Comparison of ENCODE assay signal across 12 mouse cellular contexts in the genomic region with DNA sequence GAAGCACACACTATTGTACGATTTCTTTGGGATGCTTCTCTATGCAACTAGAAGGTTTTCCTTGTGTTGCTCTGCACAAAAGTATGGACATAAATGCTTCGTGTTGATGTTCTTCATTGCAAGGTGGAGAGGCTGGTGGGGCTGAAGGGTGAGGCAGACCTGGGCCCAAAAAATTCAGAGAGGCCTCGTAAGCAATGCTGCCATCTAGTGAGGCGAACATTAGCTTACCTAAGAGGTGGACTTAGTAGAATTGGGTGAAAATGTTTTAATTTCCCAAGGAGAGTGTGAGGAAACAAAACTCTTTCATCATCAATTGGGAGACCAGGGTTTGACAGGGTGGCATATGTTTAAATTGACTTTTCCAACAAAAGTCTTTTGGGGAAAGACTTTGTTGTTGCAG.
A peak's percentile ranks its signal among the peaks of the same experiment; 100 is the strongest.
DNase-seq lines count a peak whose midpoint lies in the region; ATAC-seq and TF ChIP-seq lines count a peak whose summit lies in the region.
"Had no signal": no experiment of that assay in that cellular context is flagged by ENCODE, and none has a peak within 500 bp of the region (broad histone marks: within the 10 kb centered on the region; RNA-seq: fewer than 3 reads in every experiment).

No protein-coding gene starts in this region.

- no peak for DNase-seq in forebrain, postnatal 0 days
- no peak for DNase-seq in left cerebral cortex, adult 2 months (ENCODE audit: extremely low spot score in 1 of 2, low spot score in 2 of 2)
- DNase-seq in left cerebral cortex, adult 18-20 months (ENCODE audit: low spot score in 2 of 2) = no peak
- peak; percentile 24 for DNase-seq in ES-CJ7 (ENCODE audit: low read depth, low spot score)
- DNase-seq in embryo, embryonic 10.5 days (ENCODE audit: low spot score) = peak; percentile 50
- DNase-seq in thymus, postnatal 4 days = no peak
- DNase-seq in forebrain, embryonic 10.5 days (ENCODE audit: extremely low spot score, low spot score) = no peak
- DNase-seq: adrenal gland, adult 8-10 months; kidney, postnatal 4 days; lung, postnatal 4 days had no signal

- no peaks in the 10 kb centered on the region for H3K36me3 ChIP-seq in forebrain, postnatal 0 days (ENCODE audit: insufficient read depth)
- H3K36me3 ChIP-seq in forebrain, embryonic 12.5 days (replicated peaks) = no peaks in the 10 kb centered on the region
- H3K36me3 ChIP-seq in forebrain, embryonic 10.5 days (replicated peaks) = no peaks in the 10 kb centered on the region

- no peak overlapping the region for H3K9ac ChIP-seq in forebrain, postnatal 0 days
- H3K9ac ChIP-seq in forebrain, embryonic 12.5 days = no peak overlapping the region
- H3K9ac ChIP-seq: forebrain, embryonic 13.5 days had no signal

- peak; percentile 63 for TF ChIP-seq CTCF in forebrain, postnatal 0 days (IDR thresholded peaks at IDR 0.05; ENCODE audit: low read depth)
- peak; percentile 45 for TF ChIP-seq CTCF in left cerebral cortex, adult 2 months (IDR thresholded peaks at IDR 0.05)

- no peaks in the 10 kb centered on the region for H3K4me1 ChIP-seq in forebrain, postnatal 0 days (ENCODE audit: insufficient read depth)
- H3K4me1 ChIP-seq in forebrain, embryonic 12.5 days = peaks cover 12% of the 10 kb centered on the region
- H3K4me1 ChIP-seq in forebrain, embryonic 10.5 days = peaks cover 24% of the 10 kb centered on the region
- H3K4me1 ChIP-seq: forebrain, embryonic 13.5 days had no signal

- no peaks in the 10 kb centered on the region for H3K27me3 ChIP-seq in forebrain, postnatal 0 days (ENCODE audit: insufficient read depth, low read length)
- H3K27me3 ChIP-seq in forebrain, embryonic 12.5 days = no peaks in the 10 kb centered on the region
- no peaks in the 10 kb centered on the region for H3K27me3 ChIP-seq in forebrain, embryonic 10.5 days (ENCODE audit: poor library complexity, severe bottlenecking)
- H3K27me3 ChIP-seq: forebrain, embryonic 13.5 days had no signal

- H3K9me3 ChIP-seq in forebrain, postnatal 0 days (ENCODE audit: low read length) = no peaks in the 10 kb centered on the region
- H3K9me3 ChIP-seq in forebrain, embryonic 12.5 days = no peaks in the 10 kb centered on the region
- no peaks in the 10 kb centered on the region for H3K9me3 ChIP-seq in forebrain, embryonic 10.5 days
- H3K9me3 ChIP-seq: forebrain, embryonic 13.5 days had no signal

- no peak overlapping the region for H3K27ac ChIP-seq in forebrain, postnatal 0 days (ENCODE audit: low read depth, low read length)
- H3K27ac ChIP-seq in forebrain, embryonic 12.5 days = no peak overlapping the region
- no peak overlapping the region for H3K27ac ChIP-seq in left cerebral cortex, adult 2 months
- H3K27ac ChIP-seq in forebrain, embryonic 10.5 days = no peak overlapping the region
- H3K27ac ChIP-seq: forebrain, embryonic 13.5 days had no signal

- ATAC-seq in forebrain, postnatal 0 days = no peak
- ATAC-seq in forebrain, embryonic 12.5 days (ENCODE audit: low FRiP score) = no peak
- ATAC-seq: forebrain, embryonic 13.5 days had no signal

- H3K4me3 ChIP-seq in forebrain, postnatal 0 days (ENCODE audit: low read depth, low read length) = no peak overlapping the region
- H3K4me3 ChIP-seq in forebrain, embryonic 12.5 days (replicated peaks) = no peak overlapping the region
- no peak overlapping the region for H3K4me3 ChIP-seq in left cerebral cortex, adult 2 months
- H3K4me3 ChIP-seq in forebrain, embryonic 10.5 days = no peak overlapping the region
- H3K4me3 ChIP-seq: forebrain, embryonic 13.5 days had no signal

- H3K4me2 ChIP-seq in forebrain, postnatal 0 days (ENCODE audit: low read depth) = no peak overlapping the region
- H3K4me2 ChIP-seq in forebrain, embryonic 12.5 days = no peak overlapping the region
- H3K4me2 ChIP-seq: forebrain, embryonic 13.5 days had no signal

- WGBS in forebrain, postnatal 0 days = 59% methylated on average over 4 of the region's 4 CpGs
- WGBS in forebrain, embryonic 12.5 days = 62% methylated on average over 4 of the region's 4 CpGs
- WGBS in forebrain, embryonic 10.5 days = 61% methylated on average over 4 of the region's 4 CpGs

- intact Hi-C loops in left cerebral cortex, adult 2 months (cut with DNase I) = loop anchor here (2.0 to 5.0 kb wide), 2 partner anchors 161 to 453 kb away; partner anchors contain the start of gene Kif26b

Comparison
In these comparisons a context has a peak if more than half of its experiments do, and no peak if none do; other contexts are left out.
1. DNase-seq: peak in ES-CJ7 (single experiment) and embryo, embryonic 10.5 days (single experiment); none in forebrain, postnatal 0 days (single experiment), left cerebral cortex, adult 2 months (0 of 2), left cerebral cortex, adult 18-20 months (0 of 2), thymus, postnatal 4 days (single experiment) and forebrain, embryonic 10.5 days (single experiment).